Mouse (Mus musculus): ENCODE measurements around the gene Lctl.
"Not testable (repeated sequence)": the region's sequence is repeated elsewhere in the genome, so short reads cannot be mapped to it uniquely, and the experiment has no call there.

The Lctl gene

DNA sequence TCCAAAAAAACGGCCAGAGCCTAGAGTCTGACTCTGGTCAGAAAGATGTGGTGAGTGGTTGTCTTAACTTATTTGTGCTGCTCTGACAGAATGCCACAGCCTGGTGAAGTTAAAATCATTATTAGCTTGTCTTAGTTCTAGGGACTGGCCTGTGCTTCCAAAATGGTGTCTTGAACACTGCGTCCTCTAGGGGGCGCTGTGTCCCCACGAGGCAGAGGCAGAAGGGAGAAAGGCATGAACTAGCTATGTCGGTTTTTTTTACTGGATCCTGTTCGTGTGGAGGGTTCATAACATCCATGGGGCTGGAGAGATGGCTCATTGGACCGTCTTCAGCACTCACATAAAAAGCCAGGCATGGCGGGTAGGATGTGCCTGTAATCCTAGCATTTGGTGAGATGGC lies 3.0 kb downstream of the Lctl start:
- peak in 1 of 2 experiments; percentile 53 for DNase-seq (ENCODE audit: low spot score in 2 of 2)

DNA sequence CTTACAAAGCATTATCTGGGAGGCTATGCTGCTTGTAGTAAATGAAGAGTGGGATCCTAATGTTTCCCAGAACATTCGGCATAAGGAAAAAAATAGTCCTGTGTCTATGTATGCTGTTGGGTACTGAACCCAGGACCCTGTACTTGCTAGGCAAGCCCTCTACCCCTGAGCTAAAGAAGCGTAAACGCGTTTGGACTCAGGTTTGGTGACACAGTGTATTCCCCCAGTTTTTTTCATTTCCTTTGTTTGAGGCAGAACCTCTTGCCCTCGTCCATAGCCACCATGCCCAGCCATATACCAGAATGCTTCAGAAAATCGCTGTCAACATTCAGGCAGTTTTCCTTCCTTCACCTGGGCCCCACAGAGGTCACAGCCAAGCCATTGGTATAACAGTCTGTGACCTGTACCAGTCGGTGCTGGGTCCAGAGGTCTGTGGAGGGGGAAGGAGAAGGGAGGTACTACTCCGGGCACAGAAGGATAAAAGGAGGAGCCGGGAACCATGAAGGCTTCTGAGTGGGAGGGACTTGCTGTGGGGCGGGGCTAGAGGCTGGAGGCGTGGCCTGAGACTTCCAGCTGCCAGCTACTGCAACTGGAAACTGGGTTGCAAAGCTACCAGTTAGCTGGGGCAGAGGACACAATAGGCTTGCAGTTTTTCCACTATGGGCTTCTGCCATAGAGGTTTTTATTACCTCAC lies 3.8 kb downstream of the Lctl start:
- peak in 1 of 2 experiments; percentile 9 for DNase-seq (ENCODE audit: low spot score in 2 of 2)

DNA sequence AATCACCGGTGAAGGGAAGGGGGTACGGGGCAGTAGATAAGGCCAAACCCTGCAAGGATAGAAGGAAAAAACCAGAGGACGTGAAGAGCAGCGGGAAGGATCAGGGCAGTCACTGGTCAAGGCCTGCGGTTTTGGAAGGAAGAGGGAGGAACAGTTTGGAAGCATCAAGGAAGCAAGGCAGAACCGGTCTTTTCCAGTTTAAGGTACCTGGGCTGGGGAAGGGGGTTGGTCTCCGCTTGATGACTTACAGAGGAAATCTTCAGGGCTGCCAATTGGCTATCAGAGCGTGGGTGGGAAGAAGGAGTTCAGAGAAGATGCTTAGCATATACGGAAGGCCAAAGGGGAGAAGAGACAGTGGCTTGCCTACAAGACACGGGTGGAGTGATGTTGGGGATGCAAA lies 5.7 kb downstream of the Lctl start:
- no peak for DNase-seq (ENCODE audit: low spot score in 2 of 2)

GRCm38 (mm10) chr9:64124846-64125245 lies 7.9 kb downstream of the Lctl start:
- not testable (repeated sequence) for DNase-seq (ENCODE audit: low spot score in 2 of 2)

- DNase-seq (ENCODE audit: low spot score in 2 of 2) = no peak
These were observed 8.4 kb downstream of the Lctl start for GRCm38 (mm10) chr9:64125307-64125706.

DNA sequence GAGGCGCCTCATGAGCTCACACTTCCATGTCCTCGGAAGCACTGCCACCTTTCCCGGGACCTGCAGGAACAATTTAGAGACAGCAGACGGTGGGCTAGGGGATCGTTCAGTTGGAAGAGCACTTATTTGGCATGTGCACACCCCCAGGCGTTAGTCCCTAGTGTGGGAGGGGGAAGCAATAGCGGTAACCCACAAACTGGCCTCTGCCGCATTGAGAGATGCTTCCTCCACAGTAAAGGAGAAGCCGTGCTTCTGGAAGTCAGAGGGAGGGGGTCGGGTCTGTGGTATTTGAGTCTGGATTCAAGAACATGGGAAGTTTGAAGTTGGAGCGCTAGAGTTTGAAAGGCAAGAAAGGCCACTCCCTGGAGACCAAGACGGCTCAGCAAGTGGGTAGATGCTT lies 9.2 kb downstream of the Lctl start:
- DNase-seq (ENCODE audit: low spot score in 2 of 2) = no peak

DNA sequence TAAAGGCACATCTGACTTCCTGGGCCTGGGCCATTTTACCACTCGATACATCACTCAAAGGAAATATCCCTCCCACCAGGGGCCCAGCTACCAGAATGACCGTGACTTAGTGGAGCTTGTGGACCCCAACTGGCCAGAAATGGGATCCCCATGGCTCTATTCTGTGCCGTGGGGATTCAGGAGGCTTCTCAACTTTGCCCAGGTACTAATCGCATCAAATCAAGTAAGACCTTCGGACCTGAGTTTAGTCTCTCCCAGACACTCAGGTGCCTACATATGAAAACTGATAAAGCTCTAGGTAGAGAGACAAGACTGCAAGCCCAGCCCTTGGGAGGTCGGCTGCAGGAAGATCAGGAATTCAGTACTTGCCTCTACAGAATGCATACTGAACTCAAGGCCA lies 14.7 kb downstream of the Lctl start:
- DNase-seq (ENCODE audit: low spot score in 2 of 2) = no peak

DNA sequence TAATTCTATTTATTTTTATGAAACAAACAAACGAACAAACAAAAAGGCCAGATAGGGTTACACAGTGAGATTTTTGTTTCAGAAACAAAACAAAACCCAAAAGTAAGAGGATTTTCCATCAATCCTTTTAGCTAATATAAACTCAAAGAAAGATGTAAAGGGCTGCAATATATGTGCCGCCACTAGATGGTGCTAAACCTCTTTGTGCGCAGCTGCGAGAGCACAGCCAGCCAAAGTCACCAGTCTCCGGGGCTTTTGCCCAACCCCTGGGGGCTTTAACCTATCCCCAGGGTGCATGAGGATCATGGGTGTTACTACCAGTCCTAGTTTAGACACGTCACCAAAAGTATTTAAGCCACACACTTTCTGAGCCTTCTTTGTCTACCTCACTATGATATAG lies 21.9 kb downstream of the Lctl start:
- DNase-seq (ENCODE audit: low spot score in 2 of 2) = peak in 1 of 2 experiments; percentile 41

GRCm38 (mm10) chr9:64139879-64140278 lies 22.9 kb downstream of the Lctl start:
- no peak for DNase-seq (ENCODE audit: low spot score in 2 of 2)

DNA sequence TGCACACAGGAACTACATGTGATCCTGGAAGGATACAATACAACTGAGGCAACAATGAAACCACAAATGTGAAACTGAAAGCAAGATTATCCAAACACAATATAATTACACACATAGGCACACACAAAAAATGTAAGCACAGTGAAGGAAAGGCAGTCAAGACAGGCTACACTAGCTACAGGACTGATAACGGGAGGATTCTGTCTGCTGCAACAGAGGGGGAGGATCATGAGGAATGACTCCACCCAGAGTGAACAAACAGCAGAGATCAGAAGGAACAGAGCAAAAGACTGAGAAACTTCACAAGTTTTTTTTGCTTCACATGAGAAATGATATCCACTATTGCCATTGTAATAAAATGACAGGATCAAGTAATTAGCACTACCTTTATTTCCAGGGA lies 39.7 kb downstream of the Lctl start:
- DNase-seq (ENCODE audit: low spot score in 2 of 2) = no peak

- no peak for DNase-seq (ENCODE audit: low spot score in 2 of 2)
These were observed 43.5 kb downstream of the Lctl start for GRCm38 (mm10) chr9:64160471-64160870.

- not testable (repeated sequence) for DNase-seq (ENCODE audit: low spot score in 2 of 2)
These were observed 53.0 kb downstream of the Lctl start for GRCm38 (mm10) chr9:64169967-64170366.

- no peak for DNase-seq (ENCODE audit: low spot score in 2 of 2)
These were observed 55.3 kb downstream of the Lctl start for GRCm38 (mm10) chr9:64172145-64172815.

GRCm38 (mm10) chr9:64172816-64173665 lies 56.1 kb downstream of the Lctl start, which contains the start of the genes Zwilch and Rpl4:
Gene Zwilch (minus strand): TSS chr9:64173104.
Gene Rpl4 (plus strand): TSS chr9:64173375.
- DNase-seq (ENCODE audit: low spot score in 2 of 2) = peak; percentile 69 to 78

DNA sequence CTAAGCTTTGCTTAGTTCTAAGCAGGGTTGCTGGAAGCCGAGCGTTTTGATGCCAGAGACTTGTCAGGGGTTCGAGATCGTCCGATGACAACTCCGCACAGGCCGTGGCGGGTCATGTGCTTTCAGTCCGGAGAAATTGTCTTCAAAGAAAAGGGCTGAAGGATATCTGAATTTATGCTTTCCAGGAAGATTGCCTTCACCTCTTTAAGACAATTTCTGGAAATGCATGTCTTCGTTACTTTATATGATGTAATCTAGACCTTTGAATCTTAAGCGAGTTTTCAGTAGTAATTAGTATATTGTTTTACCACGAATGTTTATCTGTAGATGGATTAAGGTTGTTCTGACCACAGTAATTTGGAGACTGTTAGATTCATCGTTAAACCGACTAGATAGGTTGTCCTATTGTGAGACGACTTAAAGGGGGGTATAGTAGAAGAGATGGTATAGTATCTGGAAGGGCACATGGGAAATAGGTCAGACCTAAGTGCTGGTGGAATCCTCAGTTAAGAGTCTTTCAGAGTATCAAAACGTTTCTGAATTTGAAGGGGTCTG lies 56.8 kb downstream of the Lctl start:
- no peak for DNase-seq (ENCODE audit: low spot score in 2 of 2)

- DNase-seq (ENCODE audit: low spot score in 2 of 2) = no peak
These were observed 57.4 kb downstream of the Lctl start for GRCm38 (mm10) chr9:64174341-64174740.

DNA sequence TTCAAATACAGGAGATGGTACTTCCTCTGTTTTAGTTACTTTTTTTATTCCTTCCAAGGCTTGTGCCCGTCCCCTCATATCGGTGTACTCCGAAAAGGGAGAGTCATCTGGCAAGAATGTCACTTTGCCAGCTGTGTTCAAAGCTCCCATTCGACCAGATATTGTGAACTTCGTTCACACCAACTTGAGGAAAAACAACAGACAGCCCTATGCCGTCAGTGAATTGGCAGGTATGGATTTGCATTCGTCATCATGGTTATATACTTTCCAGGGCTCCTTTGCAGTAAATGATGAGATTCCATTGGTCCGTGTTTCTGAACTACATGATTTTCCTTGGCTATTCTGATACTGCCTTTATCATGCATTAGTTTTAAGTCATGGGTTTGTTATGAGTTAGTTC lies 57.8 kb downstream of the Lctl start:
- DNase-seq (ENCODE audit: low spot score in 2 of 2) = no peak

DNA sequence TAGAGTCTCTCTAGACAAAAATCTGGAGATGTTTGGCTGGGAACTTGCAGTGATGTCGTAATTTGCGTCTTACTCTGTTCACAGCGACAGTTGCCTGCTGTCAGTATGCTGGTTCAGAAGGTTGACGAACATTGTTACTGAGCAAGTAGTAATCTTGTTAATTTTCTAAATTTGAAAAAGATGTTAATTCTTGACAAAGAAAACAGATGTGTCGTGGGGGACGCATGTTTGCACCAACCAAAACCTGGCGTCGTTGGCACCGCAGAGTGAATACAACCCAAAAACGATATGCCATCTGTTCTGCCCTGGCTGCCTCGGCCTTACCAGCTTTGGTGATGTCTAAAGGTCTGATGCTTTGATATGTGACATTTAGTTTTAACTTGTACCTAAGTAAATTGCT lies 58.4 kb downstream of the Lctl start:
- no peak for DNase-seq (ENCODE audit: low spot score in 2 of 2)

GRCm38 (mm10) chr9:64178610-64178973 lies 61.6 kb downstream of the Lctl start:
- DNase-seq (ENCODE audit: low spot score in 2 of 2) = no peak

DNA sequence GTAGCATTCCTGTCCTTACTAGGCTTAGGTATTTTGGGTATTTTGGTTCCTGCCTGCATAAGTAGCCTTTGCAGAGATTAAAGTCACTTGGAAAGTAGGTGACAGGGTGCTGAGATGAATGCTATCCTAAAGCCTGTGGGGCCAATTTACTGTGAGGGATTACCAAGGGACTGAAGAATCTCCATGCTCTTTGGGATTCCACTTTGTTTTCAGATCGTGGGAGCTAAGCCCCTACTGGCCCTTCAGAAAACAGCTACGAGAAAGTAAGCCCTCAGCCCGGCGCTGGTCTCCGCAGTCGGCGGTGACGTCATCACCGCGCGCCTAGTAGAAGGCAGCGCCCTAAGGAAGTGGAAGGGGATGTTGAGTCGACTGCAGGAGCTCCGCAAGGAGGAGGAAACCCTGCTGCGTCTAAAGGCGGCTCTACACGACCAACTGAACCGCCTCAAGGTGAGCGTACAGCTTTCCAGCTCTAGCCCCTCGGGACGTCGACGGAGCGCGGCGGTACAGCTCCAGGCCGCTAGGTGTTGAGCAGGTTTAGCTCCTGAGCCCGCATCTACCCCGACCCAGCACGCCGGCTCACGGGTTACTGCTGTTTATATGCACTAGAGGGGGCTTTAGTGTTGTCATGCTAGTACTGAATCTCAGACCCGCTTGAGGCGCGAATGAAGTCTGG lies 62.2 kb downstream of the Lctl start, which contains the start of gene Snapc5:
Gene Snapc5, plus strand, starts transcription at position 301 of the 673 bp plus-strand sequence.
- peak; percentile 69 to 86 for DNase-seq (ENCODE audit: low spot score in 2 of 2)

DNA sequence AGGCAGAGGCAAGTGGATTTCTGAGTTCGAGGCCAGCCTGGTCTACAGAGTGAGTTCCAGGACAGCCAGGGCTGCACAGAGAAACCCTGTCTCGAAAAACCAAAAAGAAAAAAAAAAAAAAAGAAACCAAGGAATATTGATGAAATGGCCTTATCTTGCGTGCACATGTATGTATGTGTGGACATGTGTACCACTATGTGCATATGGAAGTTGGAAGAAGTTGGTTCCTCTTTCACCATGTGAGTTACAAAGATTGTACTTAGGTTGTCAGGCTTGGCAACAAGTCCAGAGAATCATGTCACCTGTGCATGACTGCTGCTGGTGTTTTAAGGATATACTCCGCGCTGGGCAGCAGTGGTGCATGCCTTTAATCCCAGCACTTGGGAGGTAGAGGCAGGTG lies 66.3 kb downstream of the Lctl start:
- DNase-seq (ENCODE audit: low spot score in 2 of 2) = not testable (repeated sequence)

Data from spleen, postnatal 14 days (tissue).